Mouse (Mus musculus) lung, embryonic 16.5 days (tissue): ENCODE data around the gene Gan. TPM values are rescaled to one million over a fixed set of nuclear protein-coding genes. Genes with fewer than 3 reads are reported as not detected.

Source experiments
- ATAC-seq: fragments of 200-750 bp; cut with Nextera tagmentation; 2 replicates; pipeline ENCODE4 v1.8.0; 2017; ENCODE audit warnings: low read depth, mild to moderate bottlenecking, moderate library complexity
- H3K27ac ChIP-seq: fragments of 300-500 bp; sonication (generic); 2 replicates; pipeline ENCODE4 v1.5.1; 2014; ENCODE audit warnings: mild to moderate bottlenecking, control low read depth, low read length
- H3K27me3 ChIP-seq: fragments of 300-500 bp; sonication (generic); 2 replicates; pipeline ENCODE4 v1.6.1; 2014; ENCODE audit warnings: low read depth, low read length, mixed read lengths; ENCODE audit not compliant: control insufficient read depth, insufficient read depth
- H3K36me3 ChIP-seq: fragments of 300-500 bp; sonication (generic); 2 replicates; pipeline ENCODE4 v1.6.1; 2014; ENCODE audit warnings: low read length; ENCODE audit not compliant: control insufficient read depth, insufficient read depth
- H3K4me1 ChIP-seq: fragments of 300-500 bp; sonication (generic); replicated peaks from 2 replicates; pipeline ENCODE4 v1.6.1; 2014; ENCODE audit warnings: low read length, mixed read lengths; ENCODE audit not compliant: control insufficient read depth, insufficient read depth
- H3K4me2 ChIP-seq: fragments of 300-500 bp; sonication (generic); 2 replicates; pipeline ENCODE4 v1.6.1; 2014; ENCODE audit warnings: low read depth, low read length, control low read depth
- H3K4me3 ChIP-seq: fragments of 300-500 bp; sonication (generic); 2 replicates; pipeline ENCODE4 v1.5.1; 2014; ENCODE audit warnings: mild to moderate bottlenecking, low read length, control low read depth
- H3K9ac ChIP-seq: fragments of 300-500 bp; sonication (generic); 2 replicates; pipeline ENCODE4 v1.6.1; 2014; ENCODE audit warnings: low read length, control low read depth
- H3K9me3 ChIP-seq: fragments of 300-500 bp; sonication (generic); 2 replicates; pipeline ENCODE4 v1.6.1; 2016; ENCODE audit warnings: low read length; ENCODE audit not compliant: control insufficient read depth
- WGBS: fragments of 180-500 bp; shearing (Covaris S2); extraction: QIAGEN DNeasy Blood & Tissue Kit; methylation state at CpG from one replicate; pipeline ENCODE4 v1.1.7; 2014; 5-methylcytosine and 5-hydroxymethylcytosine counted together
- polyA plus RNA-seq: library from polyadenylated mRNA; unstranded; fragments of >200 nt; fragmentation: Nextera tagmentation; extraction: Ambion mirVana; gene quantifications from 2 replicates; pipeline ENCODE4 v1.2.1, GENCODE M21; 2015

Gan gene
- polyA plus RNA-seq, 1 experiment from 2014 or later: 1.8 TPM

GRCm38 (mm10) chr8:117200803-117201202 is 42.9 kb downstream of the Gan start:
- H3K4me3 ChIP-seq: no peak overlapping the region
- peaks cover 48% of the 10 kb centered on the region for H3K4me1 ChIP-seq
- H3K9me3 ChIP-seq: no peaks in the 10 kb centered on the region
- no peak overlapping the region for H3K4me2 ChIP-seq
- H3K36me3 ChIP-seq: peaks cover 21% of the 10 kb centered on the region
- no peaks in the 10 kb centered on the region for H3K27me3 ChIP-seq
- no peak overlapping the region for H3K9ac ChIP-seq
- peak overlapping the region; percentile 97 for H3K27ac ChIP-seq
- 52% methylated on average over 9 of the region's 9 CpGs for WGBS
- ATAC-seq: peak; percentile 23

DNA sequence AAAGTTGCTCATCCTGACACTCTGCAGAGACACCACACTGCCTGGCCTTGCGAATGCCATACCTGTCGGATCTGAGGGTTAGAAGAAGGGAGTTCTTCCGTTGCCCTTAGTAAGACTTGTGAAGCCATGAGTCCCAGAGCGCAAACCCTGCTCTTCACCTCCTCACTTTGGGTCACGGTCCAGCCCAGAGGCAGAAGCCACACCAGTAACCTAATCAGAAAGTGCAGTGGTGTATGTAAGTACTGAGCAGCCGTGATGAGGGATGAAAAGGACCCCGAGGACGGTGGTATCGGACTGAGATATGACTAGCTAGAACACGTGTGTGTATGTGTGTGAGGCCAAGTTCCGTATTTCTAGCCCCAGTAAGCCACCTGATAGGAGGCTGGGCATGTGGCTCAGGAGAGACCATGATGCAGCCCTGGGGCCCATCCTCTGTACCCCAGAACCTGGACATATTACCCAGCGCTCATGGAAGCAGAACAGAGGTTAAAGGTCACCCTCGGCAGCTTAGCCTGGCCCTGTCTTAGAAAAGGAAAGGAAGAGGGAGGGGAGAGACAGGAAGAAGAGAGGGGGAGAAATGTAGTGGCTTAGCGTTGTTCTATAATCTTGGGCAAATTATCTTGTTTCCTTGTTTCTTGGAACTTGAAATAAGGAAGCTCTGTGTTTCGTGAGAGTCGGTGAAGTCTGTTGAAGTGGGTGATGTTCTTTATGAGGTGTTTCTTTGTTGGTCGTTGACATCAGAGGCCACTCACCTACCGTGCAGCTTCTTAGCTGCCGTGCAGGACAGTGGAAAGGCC is 43.5 kb downstream of the Gan start:
- no peaks in the 10 kb centered on the region for H3K27me3 ChIP-seq
- H3K9ac ChIP-seq: no peak overlapping the region
- H3K9me3 ChIP-seq: no peaks in the 10 kb centered on the region
- no peak for ATAC-seq
- H3K4me1 ChIP-seq: peaks cover 49% of the 10 kb centered on the region
- no peak overlapping the region for H3K4me2 ChIP-seq
- H3K4me3 ChIP-seq: no peak overlapping the region
- peaks cover 15% of the 10 kb centered on the region for H3K36me3 ChIP-seq
- 60% methylated on average over 19 of the region's 19 CpGs for WGBS
- peak overlapping the region; percentile 97 for H3K27ac ChIP-seq

GRCm38 (mm10) chr8:117203085-117203484 is 45.1 kb downstream of the Gan start:
- H3K9ac ChIP-seq: no peak overlapping the region
- no peaks in the 10 kb centered on the region for H3K27me3 ChIP-seq
- 90% methylated on average over 4 of the region's 4 CpGs for WGBS
- H3K36me3 ChIP-seq: peaks cover 7% of the 10 kb centered on the region
- H3K27ac ChIP-seq: no peak overlapping the region
- ATAC-seq: no peak
- H3K4me3 ChIP-seq: no peak overlapping the region
- H3K4me1 ChIP-seq: peaks cover 40% of the 10 kb centered on the region
- no peaks in the 10 kb centered on the region for H3K9me3 ChIP-seq
- H3K4me2 ChIP-seq: no peak overlapping the region

GRCm38 (mm10) chr8:117205884-117206283 is 47.9 kb downstream of the Gan start:
- H3K4me2 ChIP-seq: no peak overlapping the region
- peak overlapping the region; percentile 3; the same call in 1 of the 2 replicates for H3K27ac ChIP-seq
- no peak overlapping the region for H3K4me3 ChIP-seq
- H3K9ac ChIP-seq: no peak overlapping the region
- ATAC-seq: no peak
- H3K27me3 ChIP-seq: no peaks in the 10 kb centered on the region
- WGBS: 63% methylated on average over 4 of the region's 4 CpGs
- H3K4me1 ChIP-seq: peaks cover 17% of the 10 kb centered on the region
- no peaks in the 10 kb centered on the region for H3K9me3 ChIP-seq
- H3K36me3 ChIP-seq: peaks cover 10% of the 10 kb centered on the region

GRCm38 (mm10) chr8:117206636-117207035 is 48.7 kb downstream of the Gan start:
- ATAC-seq: no peak
- WGBS: 88% methylated on average over 7 of the region's 7 CpGs
- Histone ChIP-seq H3K9me3 (no peaks in the 10 kb centered on the region), H3K4me2 (no peak overlapping the region), H3K36me3 (peaks cover 10% of the 10 kb centered on the region), H3K4me3 (no peak overlapping the region), H3K27me3 (no peaks in the 10 kb centered on the region), H3K27ac (no peak overlapping the region), H3K9ac (no peak overlapping the region), H3K4me1 (peaks cover 9% of the 10 kb centered on the region)

DNA sequence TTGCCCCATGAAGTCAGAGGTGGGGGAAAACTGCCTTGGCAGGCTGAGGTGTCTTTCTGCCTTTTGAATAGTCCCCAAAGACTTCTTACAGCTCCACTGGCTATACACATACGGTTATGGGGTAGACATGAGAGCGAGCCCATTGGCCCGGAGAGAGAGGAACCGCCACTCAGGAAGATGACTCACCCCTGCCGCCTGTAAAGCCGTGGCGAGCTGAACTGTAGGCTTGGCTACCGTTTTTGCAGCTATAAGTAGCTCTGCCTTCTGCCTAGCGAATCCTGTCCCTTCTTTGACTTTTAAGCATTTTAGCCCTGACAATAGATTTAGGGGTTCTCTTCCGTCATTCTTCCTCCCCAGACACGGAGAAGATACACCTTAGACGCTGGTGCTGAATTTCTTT is 51.2 kb downstream of the Gan start:
- peaks cover 3% of the 10 kb centered on the region; the same call in 1 of the 2 replicates for H3K4me1 ChIP-seq
- H3K27me3 ChIP-seq: no peaks in the 10 kb centered on the region
- H3K4me3 ChIP-seq: no peak overlapping the region
- 83% methylated on average over 12 of the region's 12 CpGs for WGBS
- no peak overlapping the region for H3K27ac ChIP-seq
- H3K9ac ChIP-seq: no peak overlapping the region
- H3K36me3 ChIP-seq: peaks cover 4% of the 10 kb centered on the region
- H3K9me3 ChIP-seq: no peaks in the 10 kb centered on the region
- H3K4me2 ChIP-seq: no peak overlapping the region
- ATAC-seq: no peak

GRCm38 (mm10) chr8:117212100-117212499 is 54.2 kb downstream of the Gan start:
- Histone ChIP-seq H3K27ac (no peak overlapping the region), H3K9me3 (no peaks in the 10 kb centered on the region), H3K4me3 (no peak overlapping the region), H3K36me3 (peaks cover 5% of the 10 kb centered on the region), H3K9ac (no peak overlapping the region), H3K4me2 (no peak overlapping the region), H3K27me3 (no peaks in the 10 kb centered on the region), H3K4me1 (no peaks in the 10 kb centered on the region)
- WGBS: 82% methylated on average over 11 of the region's 11 CpGs
- ATAC-seq: no peak

- H3K9ac ChIP-seq: no peak overlapping the region
- H3K27me3 ChIP-seq: no peaks in the 10 kb centered on the region
- H3K9me3 ChIP-seq: no peaks in the 10 kb centered on the region
- no peak overlapping the region for H3K4me2 ChIP-seq
- H3K4me3 ChIP-seq: no peak overlapping the region
- H3K27ac ChIP-seq: no peak overlapping the region
- no peak for ATAC-seq
- no peaks in the 10 kb centered on the region for H3K4me1 ChIP-seq
- WGBS: 84% methylated on average over 2 of the region's 2 CpGs
- peaks cover 3% of the 10 kb centered on the region; the same call in 1 of the 2 replicates for H3K36me3 ChIP-seq
These were observed 59.8 kb downstream of the Gan start for GRCm38 (mm10) chr8:117217724-117218123.

DNA sequence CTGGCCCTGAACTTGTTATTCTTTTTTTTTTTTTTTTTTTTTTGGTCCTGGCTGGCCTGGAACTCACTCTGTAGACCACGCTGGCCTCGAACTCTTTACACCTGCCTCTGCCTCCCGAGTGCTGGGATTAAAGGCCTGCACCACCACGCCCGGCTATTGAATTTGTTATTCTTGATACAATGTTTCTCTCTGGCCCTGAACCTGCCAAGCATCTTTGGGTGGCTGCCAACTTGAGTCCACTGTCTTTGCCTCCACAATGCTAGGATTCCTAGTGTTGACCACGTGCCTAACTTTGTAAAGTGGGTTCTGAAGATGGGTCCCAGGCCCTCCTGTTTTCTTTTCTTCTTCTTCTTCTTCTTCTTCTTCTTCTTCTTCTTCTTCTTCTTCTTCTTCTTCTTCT is 64.5 kb downstream of the Gan start:
- WGBS: 56% methylated on average over 6 of the region's 6 CpGs
- H3K4me2 ChIP-seq: no peak overlapping the region
- no peak for ATAC-seq
- H3K27ac ChIP-seq: no peak overlapping the region
- H3K9ac ChIP-seq: no peak overlapping the region
- H3K4me3 ChIP-seq: no peak overlapping the region
- H3K4me1 ChIP-seq: no peaks in the 10 kb centered on the region
- no peaks in the 10 kb centered on the region for H3K27me3 ChIP-seq
- H3K9me3 ChIP-seq: no peaks in the 10 kb centered on the region
- H3K36me3 ChIP-seq: no peaks in the 10 kb centered on the region
